ENCODE assay signal across 8 mouse cellular contexts in genomic region chr17:47368401-47369086, GRCm38 (mm10). TPM values are rescaled to one million over a fixed set of nuclear protein-coding genes. Genes with fewer than 3 reads are reported as not detected.
A peak's percentile ranks its signal among the peaks of the same experiment; 100 is the strongest.
DNase-seq lines count a peak whose midpoint lies in the region; ATAC-seq and TF ChIP-seq lines count a peak whose summit lies in the region.

TSS of gene Mrps10 (plus strand) at chr17:47368887.

- H3K27ac ChIP-seq in forebrain, embryonic 16.5 days (ENCODE audit: low read length) = peak within 1 kb of the TSS; percentile 76
- peak within 1 kb of the TSS; percentile 58 for H3K27ac ChIP-seq in layer of hippocampus, adult 2 months
- H3K27ac ChIP-seq in lung, embryonic 14.5 days (ENCODE audit: low read depth) = peak within 1 kb of the TSS; percentile 26
- no peak within 1 kb of the TSS for H3K27ac ChIP-seq in olfactory bulb, adult 2 months (ENCODE audit: insufficient read depth, low read depth, low read length)
- H3K27ac ChIP-seq in thymus, adult 2 months (ENCODE audit: control insufficient read depth, insufficient read depth, low read length) = no peak within 1 kb of the TSS

- intact Hi-C loops in heart, postnatal 36 days (cut with DNase I) = loop anchor here (2.0 to 5.0 kb wide), 2 partner anchors 242 to 331 kb away; partner anchors contain the start of genes Bysl, Gm20517 and Med20

- DNase-seq in G1E (ENCODE audit: low spot score) = peak; percentile 75
- peak; percentile 88 to 89 for DNase-seq in cerebellum, adult 18-20 months
- DNase-seq in heart, postnatal 36 days = peak; percentile 78 to 84
- peak; percentile 88 to 90 for DNase-seq in layer of hippocampus, adult 2 months (ENCODE audit: low spot score in 2 of 2)
- peak; percentile 97 for DNase-seq in lung, embryonic 14.5 days
- DNase-seq in thymus, adult 2 months = peak; percentile 83

- peak within 1 kb of the TSS; percentile 70 for H3K9ac ChIP-seq in forebrain, embryonic 16.5 days (replicated peaks; ENCODE audit: low read depth, low read length)
- H3K9ac ChIP-seq in lung, embryonic 14.5 days = peak within 1 kb of the TSS; percentile 71

- no peaks in the 10 kb centered on the region for H3K27me3 ChIP-seq in G1E (ENCODE audit: insufficient read depth, low read length)
- H3K27me3 ChIP-seq in forebrain, embryonic 16.5 days (replicated peaks; ENCODE audit: control insufficient read depth, insufficient read depth, low read length) = peaks cover 20% of the 10 kb centered on the region
- no peaks in the 10 kb centered on the region for H3K27me3 ChIP-seq in lung, embryonic 14.5 days (ENCODE audit: insufficient read depth, low read length)
- H3K27me3 ChIP-seq in thymus, adult 2 months (ENCODE audit: control insufficient read depth, insufficient read depth, low read length) = no peaks in the 10 kb centered on the region

- peak; percentile 51 for TF ChIP-seq POLR2A in olfactory bulb, adult 2 months (IDR thresholded peaks at IDR 0.05; ENCODE audit: insufficient read depth, low read depth, low read length)
- no peak for TF ChIP-seq POLR2A in thymus, adult 2 months (IDR thresholded peaks at IDR 0.05; ENCODE audit: control insufficient read depth, extremely low read depth, insufficient read depth, low read length, poor library complexity)

- peak within 1 kb of the TSS; percentile 91 for H3K4me2 ChIP-seq in forebrain, embryonic 16.5 days (ENCODE audit: low read length)
- H3K4me2 ChIP-seq in lung, embryonic 14.5 days = peak within 1 kb of the TSS; percentile 86

- no peak for TF ChIP-seq CTCF in G1E (IDR thresholded peaks at IDR 0.05; ENCODE audit: low read depth, low read length)
- TF ChIP-seq CTCF in layer of hippocampus, adult 2 months (conservative IDR thresholded peaks at IDR 0.05) = peak; percentile 43
- no peak for TF ChIP-seq CTCF in lung, embryonic 14.5 days (IDR thresholded peaks at IDR 0.05; ENCODE audit: low read depth)
- TF ChIP-seq CTCF in olfactory bulb, adult 2 months (IDR thresholded peaks at IDR 0.05; ENCODE audit: insufficient read depth, low read depth, low read length) = no peak
- no peak for TF ChIP-seq CTCF in thymus, adult 2 months (IDR thresholded peaks at IDR 0.05; ENCODE audit: borderline replicate concordance, control insufficient read depth, extremely low read depth, insufficient read depth, low read length, poor library complexity)

- peak within 1 kb of the TSS; percentile 77 for H3K4me3 ChIP-seq in G1E (ENCODE audit: low read depth, low read length)
- H3K4me3 ChIP-seq in forebrain, embryonic 16.5 days (replicated peaks; ENCODE audit: low read length) = peak within 1 kb of the TSS; percentile 84
- peak within 1 kb of the TSS; percentile 85 for H3K4me3 ChIP-seq in layer of hippocampus, adult 2 months
- H3K4me3 ChIP-seq in lung, embryonic 14.5 days (ENCODE audit: low read depth, low read length) = peak within 1 kb of the TSS; percentile 83
- H3K4me3 ChIP-seq in olfactory bulb, adult 2 months (ENCODE audit: insufficient read depth, low read depth, low read length) = peak within 1 kb of the TSS; percentile 83
- H3K4me3 ChIP-seq in thymus, adult 2 months (ENCODE audit: control insufficient read depth, insufficient read depth, low read length) = peak within 1 kb of the TSS; percentile 51

- H3K4me1 ChIP-seq in G1E (ENCODE audit: insufficient read depth, low read depth, low read length) = peaks cover 32% of the 10 kb centered on the region
- H3K4me1 ChIP-seq in forebrain, embryonic 16.5 days (replicated peaks; ENCODE audit: control insufficient read depth, insufficient read depth, low read length) = peaks cover 10% of the 10 kb centered on the region
- H3K4me1 ChIP-seq in lung, embryonic 14.5 days (ENCODE audit: insufficient read depth) = no peaks in the 10 kb centered on the region
- peaks cover 8% of the 10 kb centered on the region for H3K4me1 ChIP-seq in olfactory bulb, adult 2 months (ENCODE audit: control insufficient read depth, insufficient read depth, low read length)
- peaks cover 7% of the 10 kb centered on the region for H3K4me1 ChIP-seq in thymus, adult 2 months (replicated peaks; ENCODE audit: control insufficient read depth, insufficient read depth, low read length)

- H3K9me3 ChIP-seq in G1E (replicated peaks) = no peaks in the 10 kb centered on the region
- H3K9me3 ChIP-seq in forebrain, embryonic 16.5 days (ENCODE audit: control insufficient read depth, low read length) = no peaks in the 10 kb centered on the region
- no peaks in the 10 kb centered on the region for H3K9me3 ChIP-seq in lung, embryonic 14.5 days (ENCODE audit: low read depth, low read length)

- peak; percentile 85 for ATAC-seq in G1E (ENCODE audit: extremely low read depth, insufficient number of reproducible peaks, low FRiP score, poor library complexity, severe bottlenecking)
- peak; percentile 96 for ATAC-seq in forebrain, embryonic 16.5 days
- peak; percentile 88 for ATAC-seq in lung, embryonic 14.5 days (ENCODE audit: insufficient read depth)

- peaks cover 28% of the 10 kb centered on the region for H3K36me3 ChIP-seq in G1E (replicated peaks)
- H3K36me3 ChIP-seq in forebrain, embryonic 16.5 days (ENCODE audit: control insufficient read depth, insufficient read depth) = peaks cover 10% of the 10 kb centered on the region; the same call in 1 of the 2 replicates
- peaks cover 16% of the 10 kb centered on the region for H3K36me3 ChIP-seq in lung, embryonic 14.5 days (ENCODE audit: insufficient read depth)
- no peaks in the 10 kb centered on the region for H3K36me3 ChIP-seq in thymus, adult 2 months (ENCODE audit: control insufficient read depth, insufficient read depth, low read length)

- 4% methylated on average over 35 of the region's 35 CpGs for WGBS in forebrain, embryonic 16.5 days
- 3% methylated on average over 35 of the region's 35 CpGs for WGBS in lung, embryonic 14.5 days
- 3% methylated on average over 35 of the region's 35 CpGs for WGBS in olfactory bulb, adult 2 months
- WGBS in thymus, adult 2 months = 7% methylated on average over 35 of the region's 35 CpGs

RNA-seq across cellular contexts. Expression of gene Mrps10, which starts in this region (rescaled TPM):
- total RNA-seq in G1E (2014; fragmentation: Nextera tagmentation) (64.7 and 71.5 TPM in 2 replicates), G1E (2017) (43.0 and 48.0 TPM in 2 replicates)
- 50.0 and 65.5 TPM in 2 replicates for polyA plus RNA-seq in G1E (2012)
- polyA plus RNA-seq in forebrain, embryonic 16.5 days (2015; fragmentation: Nextera tagmentation; extraction: Ambion mirVana) = 72.2 and 74.1 TPM in 2 replicates
- total RNA-seq in heart, postnatal 36 days (2021) = 10 to 100 TPM; 19.9 to 23.9 TPM
- total RNA-seq in layer of hippocampus, adult 2 months (2021) = 10 to 100 TPM; 28.3 to 30.1 TPM
- 84.1 and 86.9 TPM in 2 replicates for polyA plus RNA-seq in lung, embryonic 14.5 days (2014; fragmentation: Nextera tagmentation; extraction: Ambion mirVana)
- polyA plus RNA-seq in olfactory bulb, adult 2 months (2012; ENCODE audit: insufficient read depth, insufficient read length, low replicate concordance, missing spikeins) = not detected in 2 replicates
- polyA plus RNA-seq in thymus, adult 2 months (2012; rRNA removed) = 21.2 and 21.9 TPM in 2 replicates

Comparison
In these comparisons a context has a peak if more than half of its experiments do, and no peak if none do; other contexts are left out.
1. H3K27ac ChIP-seq: peak in forebrain, embryonic 16.5 days (single experiment), layer of hippocampus, adult 2 months (single experiment) and lung, embryonic 14.5 days (single experiment); none in olfactory bulb, adult 2 months (single experiment) and thymus, adult 2 months (single experiment).
2. Peak in every context shown above with its lines, with median percentiles within 50 percentile points of each other: ATAC-seq, DNase-seq and H3K4me3 ChIP-seq.